Mouse (Mus musculus) limb, embryonic 11.5 days (tissue): ENCODE measurements around the gene Eml2. TPM values are rescaled to one million over a fixed set of nuclear protein-coding genes. Genes with fewer than 3 reads are reported as not detected.

ENCODE experiments used
- ATAC-seq: fragments of 200-750 bp; cut with Nextera tagmentation; 2 replicates; pipeline ENCODE4 v1.8.0; 2017; ENCODE audit warnings: low read depth; ENCODE audit not compliant: insufficient number of reproducible peaks, low FRiP score, low TSS enrichment
- DNase-seq: peaks from one replicate; pipeline ENCODE4 v3.0.0-alpha.2; 2015; ENCODE audit warnings: low spot score
- H3K27ac ChIP-seq: fragments of 300-500 bp; sonication (generic); replicated peaks from 2 replicates; pipeline ENCODE4 v1.5.1; 2014; ENCODE audit warnings: low read depth, mild to moderate bottlenecking, low read length
- H3K27me3 ChIP-seq: fragments of 300-500 bp; sonication (generic); 2 replicates; pipeline ENCODE4 v1.6.1; 2014; ENCODE audit warnings: mild to moderate bottlenecking, low read length, mixed read lengths; ENCODE audit not compliant: control insufficient read depth, insufficient read depth
- H3K36me3 ChIP-seq: fragments of 300-500 bp; sonication (generic); 2 replicates; pipeline ENCODE4 v1.6.1; 2014; ENCODE audit warnings: mild to moderate bottlenecking, low read length, moderate library complexity, mixed read lengths; ENCODE audit not compliant: control insufficient read depth, insufficient read depth
- H3K4me1 ChIP-seq: fragments of 300-500 bp; sonication (generic); 2 replicates; pipeline ENCODE4 v1.6.1; 2014; ENCODE audit warnings: low read length, mixed read lengths; ENCODE audit not compliant: control insufficient read depth, insufficient read depth
- H3K4me2 ChIP-seq: fragments of 300-500 bp; sonication (generic); 2 replicates; pipeline ENCODE4 v1.6.1; 2014; ENCODE audit warnings: low read depth, mild to moderate bottlenecking, moderate library complexity; ENCODE audit not compliant: severe bottlenecking
- H3K4me3 ChIP-seq: fragments of 300-500 bp; sonication (generic); 2 replicates; pipeline ENCODE4 v1.5.1; 2014; ENCODE audit warnings: low read depth, low read length
- H3K9ac ChIP-seq: fragments of 300-500 bp; sonication (generic); 2 replicates; pipeline ENCODE4 v1.6.1; 2014; ENCODE audit warnings: mild to moderate bottlenecking, low read length
- H3K9me3 ChIP-seq: fragments of 300-500 bp; sonication (generic); 2 replicates; pipeline ENCODE4 v1.6.1; 2016; ENCODE audit warnings: low read length; ENCODE audit not compliant: control insufficient read depth
- WGBS: fragments of 180-500 bp; shearing (Covaris S2); extraction: QIAGEN DNeasy Blood & Tissue Kit; methylation state at CpG from one replicate; pipeline ENCODE4 v1.1.7; 2014; 5-methylcytosine and 5-hydroxymethylcytosine counted together
- polyA plus RNA-seq: library from polyadenylated mRNA; unstranded; fragments of >200 nt; fragmentation: Nextera tagmentation; extraction: Ambion mirVana; gene quantifications from 2 replicates; pipeline ENCODE4 v1.2.1, GENCODE M21; 2014

Eml2 gene
- polyA plus RNA-seq, 1 experiment from 2014 or later, result 2.3 TPM

GRCm38 (mm10) chr7:19239986-19240385, 63.8 kb downstream of the Eml2 start:
- no peaks in the 10 kb centered on the region for H3K9me3 ChIP-seq
- WGBS, result 73% methylated on average over 2 of the region's 4 CpGs
- H3K27ac ChIP-seq, result no peak overlapping the region
- H3K9ac ChIP-seq, result no peak overlapping the region
- DNase-seq (no peak), ATAC-seq (no peak)
- no peak overlapping the region for H3K4me3 ChIP-seq
- H3K36me3 ChIP-seq, result no peaks in the 10 kb centered on the region
- no peak overlapping the region for H3K4me2 ChIP-seq
- H3K27me3 ChIP-seq, result no peaks in the 10 kb centered on the region
- no peaks in the 10 kb centered on the region for H3K4me1 ChIP-seq

- Histone ChIP-seq H3K27ac (no peak overlapping the region), H3K4me2 (no peak overlapping the region), H3K9me3 (no peaks in the 10 kb centered on the region), H3K4me3 (no peak overlapping the region), H3K27me3 (no peaks in the 10 kb centered on the region), H3K36me3 (no peaks in the 10 kb centered on the region), H3K4me1 (no peaks in the 10 kb centered on the region), H3K9ac (no peak overlapping the region)
- no peak for DNase-seq
- no peak for ATAC-seq
- 77% methylated on average over 8 of the region's 8 CpGs for WGBS
Measured at GRCm38 (mm10) chr7:19240905-19241463, 64.8 kb downstream of the Eml2 start.

- no peak overlapping the region for H3K4me3 ChIP-seq
- H3K9ac ChIP-seq, result no peak overlapping the region
- DNase-seq, result no peak
- no peak for ATAC-seq
- no peak overlapping the region for H3K27ac ChIP-seq
- 92% methylated on average over 1 of the region's 1 CpGs for WGBS
- H3K4me1 ChIP-seq, result no peaks in the 10 kb centered on the region
- no peaks in the 10 kb centered on the region; the same call in 1 of the 2 replicates for H3K36me3 ChIP-seq
- no peaks in the 10 kb centered on the region for H3K9me3 ChIP-seq
- H3K4me2 ChIP-seq, result no peak overlapping the region
- H3K27me3 ChIP-seq, result no peaks in the 10 kb centered on the region
Measured at GRCm38 (mm10) chr7:19242005-19242404, 65.8 kb downstream of the Eml2 start.

GRCm38 (mm10) chr7:19243858-19244257, 67.6 kb downstream of the Eml2 start:
- no peak overlapping the region for H3K9ac ChIP-seq
- ATAC-seq, result no peak
- WGBS, result 85% methylated on average over 5 of the region's 5 CpGs
- H3K4me1 ChIP-seq, result no peaks in the 10 kb centered on the region
- H3K9me3 ChIP-seq, result no peaks in the 10 kb centered on the region; the same call in 1 of the 2 replicates
- no peak overlapping the region for H3K4me3 ChIP-seq
- DNase-seq, result no peak
- no peaks in the 10 kb centered on the region for H3K27me3 ChIP-seq
- H3K4me2 ChIP-seq, result no peak overlapping the region
- H3K27ac ChIP-seq, result no peak overlapping the region
- H3K36me3 ChIP-seq, result no peaks in the 10 kb centered on the region; the same call in 1 of the 2 replicates

- Histone ChIP-seq H3K4me2 (no peak overlapping the region), H3K36me3 (no peaks in the 10 kb centered on the region; the same call in 1 of the 2 replicates), H3K4me3 (no peak overlapping the region), H3K27ac (no peak overlapping the region), H3K9me3 (no peaks in the 10 kb centered on the region; the same call in 1 of the 2 replicates), H3K4me1 (no peaks in the 10 kb centered on the region), H3K27me3 (no peaks in the 10 kb centered on the region), H3K9ac (no peak overlapping the region)
- ATAC-seq, result no peak
- DNase-seq, result no peak
- WGBS, result 84% methylated on average over 3 of the region's 3 CpGs
Measured at GRCm38 (mm10) chr7:19245083-19245482, 68.9 kb downstream of the Eml2 start.

GRCm38 (mm10) chr7:19246855-19247254, 70.6 kb downstream of the Eml2 start:
- Histone ChIP-seq H3K9ac (no peak overlapping the region), H3K27me3 (no peaks in the 10 kb centered on the region), H3K4me2 (no peak overlapping the region), H3K27ac (no peak overlapping the region), H3K4me1 (no peaks in the 10 kb centered on the region), H3K4me3 (no peak overlapping the region), H3K36me3 (no peaks in the 10 kb centered on the region; the same call in 1 of the 2 replicates), H3K9me3 (no peaks in the 10 kb centered on the region; the same call in 1 of the 2 replicates)
- DNase-seq (no peak), ATAC-seq (no peak)
- WGBS, result 91% methylated on average over 1 of the region's 1 CpGs

DNA sequence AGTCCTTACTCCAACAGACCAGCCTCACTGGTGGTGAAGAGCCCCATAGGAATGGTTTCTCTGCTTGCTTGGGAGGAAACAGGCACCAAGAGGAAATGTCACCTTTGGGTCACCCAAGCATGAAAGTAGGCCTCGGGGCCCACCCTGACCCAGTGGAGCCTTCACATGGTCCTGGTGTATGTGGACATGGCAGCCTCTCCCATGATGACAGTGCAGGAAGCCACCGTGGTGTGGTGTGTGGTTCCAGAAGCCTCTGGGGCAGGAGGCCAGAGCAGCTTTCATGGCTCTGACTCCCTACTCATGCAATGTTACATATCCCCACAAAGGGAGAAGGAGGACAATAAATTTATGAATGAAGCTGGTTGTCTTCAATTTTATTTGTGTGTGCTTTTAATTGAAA, 71.3 kb downstream of the Eml2 start:
- Histone ChIP-seq H3K9ac (no peak overlapping the region), H3K4me1 (no peaks in the 10 kb centered on the region), H3K9me3 (no peaks in the 10 kb centered on the region; the same call in 1 of the 2 replicates), H3K27ac (no peak overlapping the region), H3K4me3 (no peak overlapping the region), H3K27me3 (no peaks in the 10 kb centered on the region), H3K4me2 (no peak overlapping the region), H3K36me3 (no peaks in the 10 kb centered on the region; the same call in 1 of the 2 replicates)
- 98% methylated on average over 2 of the region's 2 CpGs for WGBS
- no peak for ATAC-seq
- DNase-seq, result no peak

GRCm38 (mm10) chr7:19252078-19252477, 75.9 kb downstream of the Eml2 start:
- no peaks in the 10 kb centered on the region for H3K27me3 ChIP-seq
- H3K27ac ChIP-seq, result no peak overlapping the region
- peaks cover 6% of the 10 kb centered on the region; the same call in 1 of the 2 replicates for H3K36me3 ChIP-seq
- no peak for DNase-seq
- H3K4me1 ChIP-seq, result no peaks in the 10 kb centered on the region
- WGBS, result 81% methylated on average over 4 of the region's 4 CpGs
- H3K9me3 ChIP-seq, result no peaks in the 10 kb centered on the region; the same call in 1 of the 2 replicates
- no peak overlapping the region for H3K4me3 ChIP-seq
- ATAC-seq, result no peak
- no peak overlapping the region for H3K9ac ChIP-seq
- no peak overlapping the region for H3K4me2 ChIP-seq

DNA sequence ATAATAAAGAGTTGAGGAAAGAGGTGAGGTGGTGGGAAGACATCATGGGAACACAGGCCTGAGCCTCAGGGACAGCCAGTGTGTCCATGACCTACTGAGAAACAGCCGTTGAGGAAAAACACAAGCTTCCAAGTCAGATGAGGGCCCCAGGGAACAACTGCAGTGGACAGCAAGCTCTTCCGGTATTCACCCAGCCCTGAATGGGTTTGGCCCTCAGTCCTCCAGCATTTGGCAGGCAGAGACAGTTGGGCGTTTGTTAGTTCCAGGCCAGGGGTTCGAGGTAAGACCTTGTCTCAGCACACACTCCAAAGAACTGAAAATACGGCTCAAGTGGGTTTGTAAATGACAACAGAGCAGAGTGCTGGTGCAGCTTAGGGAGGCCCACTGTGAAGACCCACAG, 77.2 kb downstream of the Eml2 start:
- 69% methylated on average over 5 of the region's 5 CpGs for WGBS
- no peak overlapping the region for H3K4me3 ChIP-seq
- peaks cover 17% of the 10 kb centered on the region; the same call in 1 of the 2 replicates for H3K36me3 ChIP-seq
- DNase-seq, result no peak
- ATAC-seq, result no peak
- no peaks in the 10 kb centered on the region for H3K4me1 ChIP-seq
- no peak overlapping the region for H3K27ac ChIP-seq
- H3K9ac ChIP-seq, result no peak overlapping the region
- H3K4me2 ChIP-seq, result no peak overlapping the region
- no peaks in the 10 kb centered on the region for H3K9me3 ChIP-seq
- H3K27me3 ChIP-seq, result no peaks in the 10 kb centered on the region
